Mouse (Mus musculus): ENCODE data around the gene Cep350.

The Cep350 gene

DNA sequence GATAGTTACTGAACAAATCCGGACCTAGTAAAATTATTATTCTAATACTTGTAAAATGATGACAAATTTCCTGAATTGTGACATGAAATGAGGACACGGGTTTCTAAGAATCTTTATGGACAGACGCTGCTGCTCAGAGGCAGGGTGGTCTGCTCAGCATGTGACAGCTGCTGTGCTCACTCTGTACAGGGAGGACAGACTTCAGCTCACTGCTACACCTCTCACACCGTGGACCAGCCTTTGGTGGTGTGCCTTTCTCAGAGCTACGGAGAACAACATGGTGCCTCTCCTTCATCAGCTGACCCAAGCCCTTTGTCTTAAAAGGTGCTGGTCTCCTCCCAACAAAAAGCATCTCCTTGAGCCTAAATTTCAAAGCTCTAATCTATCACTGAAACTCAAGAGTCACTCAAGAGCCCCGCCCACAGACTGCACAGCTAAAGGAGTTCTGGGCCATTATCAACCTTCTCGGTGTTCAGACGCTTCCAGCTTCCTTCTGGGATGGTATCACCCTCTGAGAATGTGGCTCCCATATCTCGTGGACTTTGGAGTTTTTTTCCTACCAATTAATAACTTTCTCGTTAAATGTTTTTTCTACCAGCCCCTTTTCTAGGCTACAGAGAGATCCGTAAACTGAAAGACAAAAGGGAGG lies 176.2 kb downstream of the Cep350 start:
- CTCF ChIA-PET: no interaction called here
- POLR2A ChIA-PET: interaction anchor here in 3 of 4 experiments (0.9 to 2.7 kb wide), 7 partner anchors 9 to 176 kb away, joined by 3 to 8 read pairs (median 4); partner anchors contain the start of genes Qsox1 (in 3 of the 3) and Cep350 (in 1 of the 3)

DNA sequence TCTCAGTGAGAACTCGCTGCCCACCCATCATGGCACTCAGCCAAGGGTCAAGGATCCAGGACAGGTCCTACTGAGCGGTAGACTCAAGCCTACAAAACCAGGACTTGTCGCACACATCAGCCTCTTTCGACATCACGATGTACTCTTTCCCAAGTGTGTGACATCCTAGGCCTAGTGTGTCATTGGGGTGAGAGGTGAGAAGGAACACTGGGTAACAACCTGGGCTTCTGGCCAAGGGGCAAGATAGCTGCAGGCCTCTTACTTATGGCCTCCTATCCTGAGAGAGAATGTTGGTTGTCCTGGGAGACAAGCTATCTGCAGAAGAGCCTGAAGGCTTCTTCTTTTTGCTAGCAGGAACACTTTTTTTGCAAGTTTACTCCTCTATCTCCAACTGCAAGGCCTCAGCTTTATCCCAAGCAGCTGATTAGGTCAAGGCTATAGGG lies 177.2 kb downstream of the Cep350 start:
- ChIA-PET CTCF (no interaction called here), POLR2A (interaction anchor here in 2 of 4 experiments (1.4 to 1.7 kb wide), 2 partner anchors 17 kb away, joined by 3 to 6 read pairs; partner anchors contain the start of gene Qsox1 (in 2 of the 2))

Data from embryonic stem cell, embryonic (primary cell).